Mouse (Mus musculus) kidney, postnatal 25 days (tissue): ENCODE data around the gene Lrch3.
"Not testable (repeated sequence)": the region's sequence is repeated elsewhere in the genome, so short reads cannot be mapped to it uniquely, and the experiment has no call there.

Source experiments
- DNase-seq, 2 experiments: peaks; one replicate each; pipeline ENCODE4 v3.0.0; 2021; ENCODE audit warnings: mixed read lengths in 2 of 2

Lrch3 gene

GRCm38 (mm10) chr16:33056786-33057185 is 142.9 kb downstream of the Lrch3 start:
- peak; percentile 34 to 68 for DNase-seq

GRCm38 (mm10) chr16:33058033-33058432 is 144.1 kb downstream of the Lrch3 start:
- DNase-seq: no peak

GRCm38 (mm10) chr16:33058656-33059055 is 144.8 kb downstream of the Lrch3 start:
- DNase-seq: not testable (repeated sequence)

GRCm38 (mm10) chr16:33059471-33059870 is 145.6 kb downstream of the Lrch3 start:
- no peak for DNase-seq

- DNase-seq: no peak
These were observed 147.0 kb downstream of the Lrch3 start for GRCm38 (mm10) chr16:33060926-33061325.

- DNase-seq: no peak
These were observed 147.5 kb downstream of the Lrch3 start for GRCm38 (mm10) chr16:33061400-33061799.

GRCm38 (mm10) chr16:33062024-33062681 is 148.3 kb downstream of the Lrch3 start, which contains the start of gene Lmln:
TSS of gene Lmln (plus strand) at chr16:33062521.
- DNase-seq: peak; percentile 91 to 98

GRCm38 (mm10) chr16:33062682-33063131 is 148.8 kb downstream of the Lrch3 start:
- peak; percentile 67 to 84 for DNase-seq

- DNase-seq: no peak
These were observed 149.4 kb downstream of the Lrch3 start for GRCm38 (mm10) chr16:33063267-33063666.

GRCm38 (mm10) chr16:33064636-33065035 is 150.7 kb downstream of the Lrch3 start:
- no peak for DNase-seq
